Mouse (Mus musculus) bone marrow macrophage, adult 2 months (primary cell): ENCODE results near the gene Trim9.

Experiments used
- CTCF ChIP-seq: IDR thresholded peaks from 2 replicates; pipeline ENCODE4 v1.5.1; 2012; ENCODE audit warnings: low read depth, mild to moderate bottlenecking, low read length, moderate library complexity
- POLR2A ChIP-seq: IDR thresholded peaks from 2 replicates; pipeline ENCODE4 v1.6.1; 2012; ENCODE audit warnings: mild to moderate bottlenecking, low read depth, low read length, borderline replicate concordance

GRCm38 (mm10) chr12:70216229-70216800 lies 131.1 kb downstream of the Trim9 start:
- TF ChIP-seq CTCF: no peak
- no peak for TF ChIP-seq POLR2A
